Comparison of ENCODE assay signal across 10 mouse cellular contexts in genomic region chr6:90819880-90820279, GRCm38 (mm10).
A peak's percentile ranks its signal among the peaks of the same experiment; 100 is the strongest.
DNase-seq lines count a peak whose midpoint lies in the region; ATAC-seq and TF ChIP-seq lines count a peak whose summit lies in the region.
"Had no signal": no experiment of that assay in that cellular context is flagged by ENCODE, and none has a peak within 500 bp of the region (broad histone marks: within the 10 kb centered on the region; RNA-seq: fewer than 3 reads in every experiment).

No protein-coding gene starts in this region.

- no peaks in the 10 kb centered on the region for H3K27me3 ChIP-seq in forebrain, embryonic 12.5 days
- H3K27me3 ChIP-seq in limb, embryonic 10.5 days (ENCODE audit: low read depth, poor library complexity, severe bottlenecking) = no peaks in the 10 kb centered on the region
- H3K27me3 ChIP-seq: liver, embryonic 15.5 days had no signal

- peaks cover 5% of the 10 kb centered on the region; the same call in 1 of the 2 replicates for H3K4me1 ChIP-seq in forebrain, embryonic 12.5 days
- peaks cover 10% of the 10 kb centered on the region for H3K4me1 ChIP-seq in limb, embryonic 10.5 days
- H3K4me1 ChIP-seq: liver, embryonic 15.5 days had no signal

- ATAC-seq in forebrain, embryonic 12.5 days (ENCODE audit: low FRiP score) = no peak

- H3K36me3 ChIP-seq in forebrain, embryonic 12.5 days (replicated peaks) = no peaks in the 10 kb centered on the region
- H3K36me3 ChIP-seq in limb, embryonic 10.5 days = no peaks in the 10 kb centered on the region
- H3K36me3 ChIP-seq: G1E; liver, embryonic 15.5 days had no signal

- H3K9ac ChIP-seq in forebrain, embryonic 12.5 days = no peak overlapping the region
- H3K9ac ChIP-seq: liver, embryonic 15.5 days had no signal

- H3K9me3 ChIP-seq in forebrain, embryonic 12.5 days = no peaks in the 10 kb centered on the region
- H3K9me3 ChIP-seq in limb, embryonic 10.5 days (replicated peaks) = no peaks in the 10 kb centered on the region
- H3K9me3 ChIP-seq: G1E; liver, embryonic 15.5 days had no signal

- TF ChIP-seq CTCF in gastrocnemius, adult 2 months (IDR thresholded peaks at IDR 0.05) = peak; percentile 49

- 30% methylated on average over 2 of the region's 2 CpGs for WGBS in large intestine, adult 2 months
- 69% methylated on average over 2 of the region's 2 CpGs for WGBS in forebrain, embryonic 12.5 days
- WGBS in limb, embryonic 10.5 days = 81% methylated on average over 2 of the region's 2 CpGs

- DNase-seq in gastrocnemius, adult 2 months = no peak
- DNase-seq in gastrocnemius, postnatal 4 days (ENCODE audit: low spot score in 2 of 2) = no peak
- peak; percentile 24 for DNase-seq in thymus, postnatal 25 days
- DNase-seq in thymus, adult 18-20 months = no peak
- DNase-seq in large intestine, adult 2 months (ENCODE audit: low read depth, low spot score) = peak; percentile 7
- DNase-seq in layer of hippocampus, adult 8-10 months (ENCODE audit: low spot score in 2 of 2) = no peak
- DNase-seq in limb, embryonic 10.5 days (ENCODE audit: low spot score) = no peak

- intact Hi-C loops in gastrocnemius, adult 2 months (cut with DNase I) = loop anchor here (2.0 to 10.0 kb wide), 4 partner anchors 83 to 462 kb away; no protein-coding TSS in a partner anchor

- no peak overlapping the region for H3K27ac ChIP-seq in gastrocnemius, adult 2 months
- H3K27ac ChIP-seq in forebrain, embryonic 12.5 days = no peak overlapping the region
- no peak overlapping the region for H3K27ac ChIP-seq in limb, embryonic 10.5 days
- H3K27ac ChIP-seq: liver, embryonic 15.5 days had no signal

- no peak overlapping the region for H3K4me3 ChIP-seq in gastrocnemius, adult 2 months
- no peak overlapping the region for H3K4me3 ChIP-seq in forebrain, embryonic 12.5 days (replicated peaks)
- H3K4me3 ChIP-seq in limb, embryonic 10.5 days = no peak overlapping the region
- H3K4me3 ChIP-seq: liver, embryonic 15.5 days had no signal

- H3K4me2 ChIP-seq in forebrain, embryonic 12.5 days = no peak overlapping the region
- H3K4me2 ChIP-seq: liver, embryonic 15.5 days had no signal

Comparison
In these comparisons a context has a peak if more than half of its experiments do, and no peak if none do; other contexts are left out.
1. DNase-seq: peak in thymus, postnatal 25 days (single experiment) and large intestine, adult 2 months (single experiment); none in gastrocnemius, adult 2 months (single experiment), gastrocnemius, postnatal 4 days (0 of 2), thymus, adult 18-20 months (0 of 2), layer of hippocampus, adult 8-10 months (0 of 2) and limb, embryonic 10.5 days (single experiment).